Mouse (Mus musculus) cortical plate, adult 2 months (tissue): ENCODE measurements around the gene Odc1. TPM values are rescaled to one million over a fixed set of nuclear protein-coding genes. Genes with fewer than 3 reads are reported as not detected.

Source experiments
- H3K27ac ChIP-seq: fragments of 200-500 bp; 2 replicates; pipeline ENCODE4 v1.5.1; 2012; ENCODE audit warnings: low read length, control low read depth, inconsistent platforms; ENCODE audit not compliant: insufficient read depth
- H3K4me1 ChIP-seq: fragments of 200-500 bp; 2 replicates; pipeline ENCODE4 v1.6.1; 2011; ENCODE audit warnings: low read length; ENCODE audit not compliant: control insufficient read depth, insufficient read depth
- H3K4me3 ChIP-seq: fragments of 200-500 bp; 2 replicates; pipeline ENCODE4 v1.5.1; 2011; ENCODE audit warnings: mild to moderate bottlenecking, low read length, control low read depth; ENCODE audit not compliant: insufficient read depth
- CTCF ChIP-seq: fragments of 200-500 bp; IDR thresholded peaks from 2 replicates; pipeline ENCODE4 v1.5.1; 2011; ENCODE audit warnings: mild to moderate bottlenecking, control low read depth, low read length; ENCODE audit not compliant: insufficient read depth; ENCODE audit errors: extremely low read depth
- POLR2A ChIP-seq: fragments of 200-500 bp; IDR thresholded peaks from 2 replicates; pipeline ENCODE4 v1.6.1; 2011; ENCODE audit warnings: mild to moderate bottlenecking, low read length, control low read depth; ENCODE audit not compliant: insufficient read depth; ENCODE audit errors: extremely low read depth
- polyA plus RNA-seq: library from polyadenylated mRNA; depleted of rRNA; stranded (reverse); fragments of >200 nt; gene quantifications from 2 replicates; pipeline ENCODE4 v1.2.3, GENCODE M21; 2012; rRNA removed

The Odc1 gene
- 73.9 and 78.7 TPM in 2 replicates for polyA plus RNA-seq

DNA sequence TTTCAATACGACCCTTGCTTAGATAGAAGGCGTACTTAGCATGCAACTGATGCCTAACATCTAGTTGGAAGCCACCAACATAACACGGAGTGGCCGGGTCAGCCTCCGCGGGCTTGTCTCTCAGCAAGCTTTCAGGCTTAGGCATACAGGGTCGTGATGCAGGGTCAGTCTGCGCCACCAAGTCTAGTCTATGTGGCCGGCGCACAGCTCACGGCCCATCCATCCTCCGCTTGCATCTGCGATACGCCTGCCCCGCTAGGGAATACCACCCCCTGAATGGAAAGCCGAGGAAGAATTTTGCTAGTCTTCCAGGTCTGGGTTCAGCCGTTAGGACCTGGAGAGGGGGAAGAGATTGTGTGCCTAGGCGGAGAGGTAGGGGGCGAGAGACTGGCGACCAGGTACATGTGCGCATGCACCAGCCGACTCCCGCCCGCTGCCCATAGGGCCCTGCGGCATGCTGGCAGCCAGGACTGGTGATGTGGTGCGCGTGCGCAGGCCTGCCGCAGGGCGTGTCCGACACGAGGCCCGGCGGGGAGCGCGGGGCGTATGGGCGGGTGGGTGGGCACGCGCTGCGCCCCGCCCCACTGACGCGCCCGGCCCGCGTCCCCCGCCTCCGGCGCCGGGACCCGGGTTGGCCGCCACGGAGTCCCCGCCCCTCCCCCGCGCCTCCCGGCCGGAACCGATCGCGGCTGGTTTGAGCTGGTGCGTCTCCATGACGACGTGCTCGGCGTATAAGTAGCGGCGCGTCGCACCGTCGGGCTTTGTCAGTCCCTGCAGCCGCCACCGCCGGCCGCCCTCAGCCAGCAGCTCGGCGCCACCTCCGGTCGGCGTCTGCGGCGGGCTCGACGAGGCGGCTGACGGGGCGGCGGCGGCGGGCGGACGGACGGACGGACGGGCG is at the start of gene Odc1:
TSS of gene Odc1 (plus strand) at position 586 of the 898 bp plus-strand sequence.
- H3K4me3 ChIP-seq = peak within 1 kb of the TSS; percentile 88
- H3K4me1 ChIP-seq = no peaks in the 10 kb centered on the region
- peak within 1 kb of the TSS; percentile 91 for H3K27ac ChIP-seq
- peak; percentile 81 for TF ChIP-seq POLR2A
- no peak for TF ChIP-seq CTCF

DNA sequence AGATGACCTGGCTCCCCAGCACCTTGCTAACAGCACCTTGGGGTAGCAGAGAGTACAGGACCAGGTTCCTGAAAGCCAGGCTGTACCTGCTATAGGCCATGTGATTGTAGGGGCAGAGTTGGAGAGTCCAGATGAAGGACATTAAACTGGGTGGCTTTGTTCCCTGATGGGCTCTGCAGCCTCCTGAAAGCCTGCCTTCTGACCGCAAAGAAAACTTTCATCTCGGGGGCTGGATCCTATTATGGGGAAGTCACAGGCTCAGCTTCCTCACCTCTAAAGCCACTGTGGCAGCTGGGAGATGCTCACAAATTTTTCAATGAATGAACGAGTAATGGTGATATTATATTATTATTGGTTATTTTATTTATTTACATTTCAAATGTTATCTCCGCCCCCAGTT is 49.8 kb upstream of the Odc1 start:
- Histone ChIP-seq H3K4me1 (no peaks in the 10 kb centered on the region), H3K27ac (no peak overlapping the region), H3K4me3 (no peak overlapping the region)
- TF ChIP-seq CTCF (no peak), POLR2A (no peak)

DNA sequence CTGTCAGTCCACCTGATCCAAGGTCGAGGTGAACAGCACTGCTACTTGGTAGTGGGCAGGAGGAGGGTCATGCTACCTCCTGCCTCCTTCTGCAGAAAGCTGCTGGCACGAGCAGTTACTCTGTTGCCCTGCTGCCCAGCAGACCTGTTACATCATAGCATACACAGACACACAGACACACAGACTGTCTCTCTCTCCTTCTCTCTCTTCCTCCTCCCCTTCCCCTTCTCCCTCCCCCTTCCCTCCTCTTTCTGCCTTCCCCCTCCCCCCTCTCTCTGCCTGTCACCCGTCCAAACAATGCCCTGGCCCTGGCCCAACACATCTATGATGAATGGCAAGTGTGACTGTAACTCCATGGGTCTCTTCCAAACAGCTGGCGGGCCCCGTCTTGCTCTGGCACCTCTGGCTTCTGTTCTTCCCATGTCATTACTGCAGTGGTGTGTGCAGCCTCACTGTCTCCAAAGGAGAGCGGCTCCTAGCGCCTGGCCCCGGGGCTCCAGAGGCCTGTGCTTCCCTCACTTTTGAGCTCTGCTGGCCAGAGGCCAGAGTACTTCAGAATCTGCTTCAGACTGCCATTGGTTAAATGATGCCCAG is 48.6 kb upstream of the Odc1 start:
- Histone ChIP-seq H3K27ac (no peak overlapping the region), H3K4me1 (no peaks in the 10 kb centered on the region), H3K4me3 (no peak overlapping the region)
- TF ChIP-seq CTCF = no peak

DNA sequence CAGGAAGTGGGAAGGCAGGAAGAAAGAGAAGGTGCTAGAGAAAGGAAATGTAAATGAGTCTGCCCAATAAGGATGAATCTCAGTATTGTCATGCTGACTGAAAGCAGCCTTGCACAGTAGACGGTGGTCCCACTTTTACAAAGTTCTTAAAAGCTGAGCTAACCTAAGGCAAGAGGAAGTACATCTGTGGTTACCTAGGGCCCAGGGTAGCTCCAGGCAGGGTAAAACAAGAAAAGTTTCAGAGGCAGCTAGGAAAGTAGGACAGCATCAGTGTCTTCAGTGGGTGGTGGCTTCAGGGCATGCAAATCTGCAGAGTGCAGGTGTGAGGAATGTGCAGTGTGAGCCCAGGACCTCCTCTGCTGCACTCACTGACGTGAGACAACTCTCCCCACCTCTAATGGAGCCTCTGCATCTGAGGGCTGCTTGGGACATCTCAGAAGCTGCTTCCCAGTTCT is 38.9 kb upstream of the Odc1 start:
- TF ChIP-seq CTCF (no peak), POLR2A (no peak)
- no peaks in the 10 kb centered on the region for H3K4me1 ChIP-seq
- H3K27ac ChIP-seq = no peak overlapping the region
- H3K4me3 ChIP-seq = no peak overlapping the region

DNA sequence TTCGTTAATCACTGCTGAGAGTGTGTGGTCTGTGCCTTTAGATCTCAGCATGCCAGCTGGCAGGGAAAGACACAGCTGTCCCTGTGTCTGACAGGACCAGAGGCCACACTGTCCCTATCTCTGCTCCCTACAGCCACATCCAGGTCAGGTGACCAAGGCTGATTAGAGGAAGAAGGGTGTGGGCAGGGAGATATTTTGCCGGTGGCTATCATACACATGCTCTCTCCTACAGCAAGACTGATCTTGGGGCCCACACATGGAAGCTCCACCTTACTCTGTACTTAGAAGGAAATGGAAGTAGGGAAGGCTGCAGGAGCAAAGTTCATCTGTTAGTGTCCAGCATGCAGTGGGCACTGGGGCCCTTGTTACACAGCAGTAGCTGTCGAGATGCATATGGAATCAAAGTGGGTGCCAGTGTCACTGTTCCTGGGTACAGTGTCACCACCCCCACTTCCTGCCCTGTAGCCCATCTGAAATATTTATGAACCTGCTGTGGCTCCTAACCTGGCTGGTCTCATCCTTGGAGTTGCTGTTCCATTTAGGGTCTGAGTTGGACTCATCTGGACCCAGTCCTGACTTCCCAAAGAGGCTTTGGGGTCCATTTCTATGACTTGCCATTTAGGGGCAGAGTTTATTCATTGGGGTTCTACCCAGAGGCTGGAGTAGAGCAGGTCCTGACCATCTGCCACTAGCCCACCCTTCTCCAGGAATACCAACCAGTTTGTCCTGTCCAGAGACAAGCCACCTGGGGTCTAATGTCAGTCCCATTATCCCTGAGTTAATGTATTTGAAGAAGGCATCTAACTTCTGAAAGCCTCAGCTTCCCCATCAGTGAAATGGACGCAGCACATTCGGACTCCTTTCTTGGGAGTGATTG is 38.2 kb upstream of the Odc1 start:
- H3K4me3 ChIP-seq = no peak overlapping the region
- no peak overlapping the region for H3K27ac ChIP-seq
- H3K4me1 ChIP-seq = no peaks in the 10 kb centered on the region
- TF ChIP-seq CTCF (no peak), POLR2A (no peak)

DNA sequence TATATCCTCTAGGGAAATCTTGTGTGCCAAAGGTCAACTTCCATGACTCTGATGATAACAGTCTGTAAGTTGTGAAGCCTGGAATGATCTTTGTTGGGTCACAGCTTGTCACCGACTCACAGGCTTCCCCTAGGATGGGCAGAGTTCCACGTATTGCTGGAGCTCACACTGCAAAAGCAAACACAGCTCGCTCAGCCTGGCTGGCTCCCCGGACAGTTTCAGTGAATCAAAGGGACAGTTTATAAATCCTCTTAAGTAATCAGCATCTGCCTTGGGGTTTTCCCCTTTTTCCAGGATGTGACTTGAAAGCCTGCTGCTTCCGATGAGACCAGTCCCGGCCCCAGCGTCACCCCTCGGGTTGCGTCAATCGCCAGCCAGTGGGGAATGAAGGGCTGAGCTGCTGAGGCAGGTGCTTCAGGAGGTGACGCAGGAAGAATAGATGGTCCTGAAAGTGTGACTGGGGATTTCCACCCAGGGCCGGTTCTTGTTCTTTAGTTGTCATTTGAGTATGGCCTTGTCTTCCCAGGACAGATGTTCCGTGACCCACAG is 37.5 kb upstream of the Odc1 start:
- Histone ChIP-seq H3K4me1 (no peaks in the 10 kb centered on the region), H3K4me3 (no peak overlapping the region), H3K27ac (no peak overlapping the region)
- TF ChIP-seq CTCF (no peak), POLR2A (no peak)

DNA sequence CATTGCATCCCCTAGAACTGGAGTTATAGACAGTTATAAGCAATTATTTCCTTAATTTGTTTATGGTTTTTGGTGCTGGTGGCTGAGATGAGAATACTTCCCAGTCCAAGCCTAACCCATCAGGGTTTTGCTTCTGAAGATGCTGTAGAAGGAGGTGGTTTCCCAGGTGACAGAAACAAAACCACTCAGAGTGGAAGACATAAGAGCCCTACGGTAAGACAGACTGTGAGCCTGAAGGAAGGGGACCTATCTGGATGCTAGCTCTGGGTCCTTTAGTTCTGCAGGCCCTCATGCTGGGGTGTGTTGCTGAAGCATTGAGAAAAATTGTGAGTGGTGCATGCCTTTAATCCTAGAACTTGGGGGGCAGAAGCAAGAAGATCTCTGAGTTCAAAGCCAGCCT is 35.3 kb upstream of the Odc1 start:
- H3K4me1 ChIP-seq = no peaks in the 10 kb centered on the region
- TF ChIP-seq CTCF (no peak), POLR2A (no peak)

DNA sequence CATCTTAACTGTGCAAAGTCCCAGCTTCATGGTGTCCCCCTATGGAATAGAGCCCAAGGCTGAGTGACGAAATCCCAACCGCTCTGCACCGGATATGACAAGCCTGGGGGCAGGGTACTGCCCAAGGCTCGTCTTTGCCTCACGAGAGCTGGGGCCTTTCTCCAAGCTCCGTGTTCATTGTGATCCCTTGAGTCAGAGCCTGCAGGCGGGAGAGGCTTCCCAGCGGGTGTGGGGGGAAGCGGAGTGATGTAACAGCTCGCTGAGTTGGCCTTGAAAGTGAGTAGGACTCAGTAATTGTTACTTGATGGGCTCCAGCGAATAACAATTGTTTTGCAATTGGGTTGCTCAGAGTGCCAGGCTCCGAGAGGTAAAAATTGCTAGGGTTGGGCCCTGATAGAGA is 34.4 kb upstream of the Odc1 start:
- TF ChIP-seq POLR2A (no peak), CTCF (no peak)
- no peak overlapping the region for H3K27ac ChIP-seq
- H3K4me3 ChIP-seq = no peak overlapping the region
- no peaks in the 10 kb centered on the region for H3K4me1 ChIP-seq

More for the DNA sequence above, 35.3 kb upstream of the Odc1 start:
- Histone ChIP-seq H3K27ac (no peak overlapping the region), H3K4me3 (no peak overlapping the region)

DNA sequence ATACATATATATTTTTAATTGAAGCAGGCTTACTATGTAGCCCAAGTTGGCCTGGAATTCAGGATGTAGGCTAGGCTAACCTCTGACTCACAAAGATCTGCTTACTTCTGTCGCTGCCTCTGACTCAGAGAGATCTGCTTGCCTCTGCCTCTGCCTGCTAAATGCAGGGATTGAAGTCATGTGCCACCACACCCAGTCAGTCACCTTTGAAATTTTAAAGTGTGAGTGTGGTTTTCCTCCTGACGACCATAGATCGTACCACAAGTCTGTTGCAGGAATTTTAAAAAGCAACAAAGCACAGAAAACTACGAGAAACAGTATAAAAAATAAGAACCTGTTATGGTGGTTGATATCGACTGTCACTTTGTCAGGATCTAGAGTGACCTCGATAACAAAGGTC is 33.6 kb upstream of the Odc1 start:
- no peaks in the 10 kb centered on the region for H3K4me1 ChIP-seq
- no peak for TF ChIP-seq CTCF
- TF ChIP-seq POLR2A = no peak
- no peak overlapping the region for H3K27ac ChIP-seq
- H3K4me3 ChIP-seq = no peak overlapping the region
